In genomic region chr3:31212205-31213038, GRCm38 (mm10) we compare ENCODE assay signal across 11 mouse cellular contexts.
DNase-seq lines count a peak whose midpoint lies in the region; ATAC-seq lines count a peak whose summit lies in the region.
"Had no signal": no experiment of that assay in that cellular context is flagged by ENCODE, and none has a peak within 500 bp of the region (broad histone marks: within the 10 kb centered on the region; RNA-seq: fewer than 3 reads in every experiment).

No protein-coding gene starts in this region.

- peak overlapping the region; percentile 56 for H3K27ac ChIP-seq in kidney, embryonic 15.5 days
- peak overlapping the region; percentile 76 for H3K27ac ChIP-seq in embryonic facial prominence, embryonic 13.5 days
- H3K27ac ChIP-seq in midbrain, embryonic 14.5 days (replicated peaks; ENCODE audit: low read depth, low read length): no peak overlapping the region
- H3K27ac ChIP-seq: macrophage had no signal

- H3K4me2 ChIP-seq in kidney, embryonic 15.5 days: no peak overlapping the region
- H3K4me2 ChIP-seq in embryonic facial prominence, embryonic 13.5 days: peak overlapping the region; percentile 7; the same call in 1 of the 2 replicates
- no peak overlapping the region for H3K4me2 ChIP-seq in midbrain, embryonic 14.5 days (ENCODE audit: low read length)

- H3K4me1 ChIP-seq in kidney, embryonic 15.5 days: peaks cover 43% of the 10 kb centered on the region
- H3K4me1 ChIP-seq in embryonic facial prominence, embryonic 13.5 days: peaks cover 46% of the 10 kb centered on the region
- peaks cover 5% of the 10 kb centered on the region; the same call in 1 of the 2 replicates for H3K4me1 ChIP-seq in midbrain, embryonic 14.5 days (ENCODE audit: control insufficient read depth, insufficient read depth, low read length)

- H3K4me3 ChIP-seq in kidney, embryonic 15.5 days (replicated peaks): no peak overlapping the region
- no peak overlapping the region for H3K4me3 ChIP-seq in embryonic facial prominence, embryonic 13.5 days
- no peak overlapping the region for H3K4me3 ChIP-seq in midbrain, embryonic 14.5 days (replicated peaks; ENCODE audit: low read depth, low read length)

- ATAC-seq in kidney, embryonic 15.5 days (replicated peaks; ENCODE audit: low FRiP score): peak; percentile 74
- ATAC-seq in embryonic facial prominence, embryonic 13.5 days (ENCODE audit: insufficient number of reproducible peaks, insufficient read depth, low FRiP score, low TSS enrichment, low read depth): peak; percentile 80
- ATAC-seq in midbrain, embryonic 14.5 days (ENCODE audit: low FRiP score, low TSS enrichment): no peak
- no peak for ATAC-seq in erythroblast, adult 5-6 weeks (replicated peaks; ENCODE audit: low FRiP score, poor library complexity, severe bottlenecking)

- 33% methylated on average over 9 of the region's 9 CpGs for WGBS in kidney, embryonic 15.5 days
- 32% methylated on average over 9 of the region's 9 CpGs for WGBS in embryonic facial prominence, embryonic 13.5 days
- 75% methylated on average over 9 of the region's 9 CpGs for WGBS in midbrain, embryonic 14.5 days

- intact Hi-C loops in gastrocnemius, postnatal 36 days (cut with DNase I): no loop called here

- no peaks in the 10 kb centered on the region for H3K27me3 ChIP-seq in kidney, embryonic 15.5 days
- no peaks in the 10 kb centered on the region for H3K27me3 ChIP-seq in embryonic facial prominence, embryonic 13.5 days
- no peaks in the 10 kb centered on the region for H3K27me3 ChIP-seq in midbrain, embryonic 14.5 days (ENCODE audit: control insufficient read depth, insufficient read depth, low read length)

- H3K9ac ChIP-seq in kidney, embryonic 15.5 days: no peak overlapping the region
- no peak overlapping the region for H3K9ac ChIP-seq in embryonic facial prominence, embryonic 13.5 days
- H3K9ac ChIP-seq in midbrain, embryonic 14.5 days (replicated peaks; ENCODE audit: low read length): no peak overlapping the region

- H3K9me3 ChIP-seq in kidney, embryonic 15.5 days (replicated peaks): no peaks in the 10 kb centered on the region
- no peaks in the 10 kb centered on the region for H3K9me3 ChIP-seq in embryonic facial prominence, embryonic 13.5 days
- H3K9me3 ChIP-seq in midbrain, embryonic 14.5 days (ENCODE audit: control insufficient read depth, low read length): no peaks in the 10 kb centered on the region

- no peaks in the 10 kb centered on the region for H3K36me3 ChIP-seq in kidney, embryonic 15.5 days
- no peaks in the 10 kb centered on the region for H3K36me3 ChIP-seq in embryonic facial prominence, embryonic 13.5 days
- no peaks in the 10 kb centered on the region for H3K36me3 ChIP-seq in midbrain, embryonic 14.5 days (ENCODE audit: control insufficient read depth, insufficient read depth, low read length)

- no peak for DNase-seq in kidney, adult 8-10 months
- peak; percentile 49 for DNase-seq in embryo, embryonic 10 days (ENCODE audit: low spot score)
- peak; percentile 19 for DNase-seq in midbrain, embryonic 14.5 days
- DNase-seq in heart, adult 18-20 months: no peak
- no peak for DNase-seq in gastrocnemius, postnatal 36 days
- DNase-seq: kidney, postnatal 36 days; left cerebral cortex, postnatal 4 days had no signal

Comparison
In these comparisons a context has a peak if more than half of its experiments do, and no peak if none do; other contexts are left out.
1. ATAC-seq: peak in kidney, embryonic 15.5 days (single experiment) and embryonic facial prominence, embryonic 13.5 days (single experiment); none in midbrain, embryonic 14.5 days (single experiment) and erythroblast, adult 5-6 weeks (single experiment).
2. DNase-seq: peak in embryo, embryonic 10 days (single experiment) and midbrain, embryonic 14.5 days (single experiment); none in kidney, adult 8-10 months (0 of 2), heart, adult 18-20 months (0 of 2) and gastrocnemius, postnatal 36 days (0 of 2).